Mouse (Mus musculus) MEL-GATA-1-ER (cell line): ENCODE measurements around the gene Klre1.
"Not testable (repeated sequence)": the region's sequence is repeated elsewhere in the genome, so short reads cannot be mapped to it uniquely, and the experiment has no call there.

Experiments
- DNase-seq: peaks from one replicate; pipeline ENCODE4 v3.0.0-alpha.2; 2012; ENCODE audit warnings: low read depth; ENCODE audit errors: extremely low read depth

Gene Klre1

DNA sequence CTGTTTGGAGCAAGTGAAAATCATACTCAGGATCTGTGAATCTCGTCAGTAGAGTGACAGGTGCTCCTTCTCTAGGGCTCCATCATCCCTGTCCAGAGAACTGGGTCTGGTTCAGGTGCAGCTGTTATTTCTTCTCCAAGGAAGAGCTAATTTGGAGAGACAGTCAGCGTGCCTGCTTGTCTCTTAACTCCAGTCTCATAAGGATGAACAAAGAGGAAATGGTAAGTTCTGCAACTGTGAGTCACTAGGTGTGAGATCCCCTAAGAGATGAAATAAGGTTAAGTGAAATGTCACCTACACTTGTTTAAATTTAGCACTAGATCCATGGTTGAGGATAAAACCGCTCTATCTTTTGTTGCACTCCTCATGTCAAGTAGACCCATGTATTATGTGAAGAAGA lies 5.3 kb downstream of the Klre1 start:
- DNase-seq, result no peak

GRCm38 (mm10) chr6:129591508-129591907 lies 13.8 kb downstream of the Klre1 start, which contains the start of gene Klrd1:
Gene Klrd1, plus strand, starts transcription at chr6:129591782.
- peak; percentile 21 for DNase-seq

GRCm38 (mm10) chr6:129608372-129608771 lies 30.7 kb downstream of the Klre1 start:
- DNase-seq, result no peak

GRCm38 (mm10) chr6:129623735-129624134 lies 46.0 kb downstream of the Klre1 start, which contains the start of gene Klrk1:
Gene Klrk1, minus strand, starts transcription at chr6:129623864.
- no peak for DNase-seq

- not testable (repeated sequence) for DNase-seq
Measured at GRCm38 (mm10) chr6:129631046-129631445, 53.3 kb downstream of the Klre1 start.
